Mouse (Mus musculus): ENCODE data around the gene Ulk4. TPM values are rescaled to one million over a fixed set of nuclear protein-coding genes. Genes with fewer than 3 reads are reported as not detected.

Gene Ulk4
- polyA plus RNA-seq, 1 experiment from 2014 or later, result 23.2 TPM

DNA sequence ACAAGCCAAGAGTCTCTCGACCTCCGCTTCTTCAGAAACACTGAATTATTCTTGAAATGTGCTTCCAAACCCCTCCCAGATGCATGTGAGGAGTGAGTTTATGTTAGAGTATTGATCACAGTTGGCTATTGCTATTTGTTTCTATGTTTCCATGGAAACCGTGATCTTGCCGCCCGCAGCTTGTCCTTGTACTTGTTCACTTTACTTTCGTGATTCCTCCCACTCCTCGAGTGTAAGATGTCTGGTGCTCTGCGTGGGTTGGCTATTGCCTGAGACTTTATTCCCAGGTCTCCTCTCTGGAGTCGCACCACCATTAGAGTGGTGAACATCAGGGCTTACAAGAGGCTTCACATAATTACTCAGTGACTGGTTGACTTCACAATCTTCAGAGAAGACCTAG is 80.5 kb downstream of the Ulk4 start:
- WGBS (ENCODE audit: insufficient replicate concordance), result 76% methylated on average over 9 of the region's 9 CpGs
- TF ChIP-seq EP300 (IDR thresholded peaks at IDR 0.05; ENCODE audit: low read depth) (no peak), CTCF (IDR thresholded peaks at IDR 0.05; ENCODE audit: low read depth) (no peak)
- no peaks in the 10 kb centered on the region for H3K4me1 ChIP-seq (ENCODE audit: insufficient read depth)

DNA sequence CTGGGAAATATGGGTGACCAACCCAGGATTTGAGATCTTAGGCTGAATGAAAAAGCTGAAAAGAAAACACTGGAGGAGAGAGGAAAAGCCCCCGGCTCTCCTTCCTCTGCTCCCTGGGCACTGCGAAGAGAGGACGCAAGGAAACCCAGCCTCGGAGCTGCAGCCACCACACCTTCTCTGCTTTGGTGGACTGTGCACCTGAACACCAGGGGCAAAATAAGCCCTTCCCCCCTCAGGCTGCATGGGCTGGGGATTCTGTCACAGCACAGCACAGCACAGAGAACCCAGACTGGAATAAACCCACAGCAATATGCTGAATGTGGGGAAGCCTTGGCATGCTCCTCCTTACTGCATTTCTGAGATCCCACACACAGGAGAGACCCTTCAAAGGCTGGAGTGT is 81.9 kb downstream of the Ulk4 start:
- no peaks in the 10 kb centered on the region for H3K36me3 ChIP-seq (replicated peaks; ENCODE audit: insufficient read depth, low read length)
- DNase-seq, result no peak
- H3K27me3 ChIP-seq (ENCODE audit: insufficient read depth, low read length), result no peaks in the 10 kb centered on the region
- H3K4me1 ChIP-seq (ENCODE audit: insufficient read depth), result no peaks in the 10 kb centered on the region
- no peak overlapping the region for H3K4me3 ChIP-seq (ENCODE audit: low read depth, low read length)
- H3K9me3 ChIP-seq (ENCODE audit: low read length), result peaks cover 9% of the 10 kb centered on the region
- no peak overlapping the region for H3K9ac ChIP-seq (replicated peaks)
- no peak overlapping the region for H3K27ac ChIP-seq (ENCODE audit: low read depth)
- ATAC-seq, result no peak
- WGBS (ENCODE audit: insufficient replicate concordance), result 89% methylated on average over 4 of the region's 4 CpGs
- TF ChIP-seq CTCF (IDR thresholded peaks at IDR 0.05; ENCODE audit: low read depth), result no peak
- no peak overlapping the region for H3K4me2 ChIP-seq (ENCODE audit: low read depth, low read length)

More for the DNA sequence above, 80.5 kb downstream of the Ulk4 start:
- Histone ChIP-seq H3K27me3 (ENCODE audit: insufficient read depth, low read length) (no peaks in the 10 kb centered on the region), H3K4me2 (ENCODE audit: low read depth, low read length) (no peak overlapping the region), H3K27ac (ENCODE audit: low read depth) (no peak overlapping the region), H3K36me3 (replicated peaks; ENCODE audit: insufficient read depth, low read length) (no peaks in the 10 kb centered on the region), H3K9ac (replicated peaks) (no peak overlapping the region), H3K9me3 (ENCODE audit: low read length) (peaks cover 9% of the 10 kb centered on the region), H3K4me3 (ENCODE audit: low read depth, low read length) (no peak overlapping the region)
- DNase-seq (no peak), ATAC-seq (no peak)

DNA sequence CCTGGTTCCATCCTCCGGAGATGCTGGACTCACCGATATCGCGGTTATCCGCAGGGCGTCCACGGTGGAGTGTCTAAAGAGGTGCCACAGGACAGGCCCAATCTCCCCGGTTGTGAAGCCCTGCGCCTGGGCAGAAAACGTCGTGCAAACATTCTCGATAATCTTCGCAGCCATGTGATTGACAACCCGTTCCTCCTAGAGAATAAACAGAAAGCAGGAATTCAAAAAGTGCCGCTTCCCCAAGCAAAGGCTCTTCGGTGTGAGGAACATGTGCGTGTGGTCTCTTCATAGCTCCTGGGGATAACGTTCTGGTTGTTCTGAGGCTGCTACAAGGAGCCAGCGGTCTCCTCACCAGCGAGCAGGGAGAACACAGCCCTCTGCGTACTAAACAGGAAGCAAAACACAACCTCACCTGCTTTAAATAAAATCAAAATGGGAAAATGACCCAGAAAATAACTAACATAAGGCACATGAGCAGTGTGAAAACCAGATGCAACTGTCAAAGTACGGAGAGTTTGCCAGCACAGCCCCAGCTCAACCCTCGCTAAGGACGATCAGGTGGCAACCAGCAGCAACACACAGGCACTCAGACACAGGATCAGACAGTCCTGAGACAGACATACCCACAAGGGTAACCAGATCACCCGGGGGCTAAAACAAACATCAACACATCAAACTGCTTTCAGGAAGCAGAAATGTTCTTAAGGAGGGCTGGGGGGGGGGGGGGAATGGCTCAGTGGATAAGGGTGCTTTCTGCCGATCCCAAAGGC is 84.2 kb downstream of the Ulk4 start:
- Histone ChIP-seq H3K4me3 (ENCODE audit: low read depth, low read length) (no peak overlapping the region), H3K9me3 (ENCODE audit: low read length) (peaks cover 9% of the 10 kb centered on the region), H3K27me3 (ENCODE audit: insufficient read depth, low read length) (no peaks in the 10 kb centered on the region), H3K36me3 (replicated peaks; ENCODE audit: insufficient read depth, low read length) (no peaks in the 10 kb centered on the region), H3K27ac (ENCODE audit: low read depth) (no peak overlapping the region), H3K4me2 (ENCODE audit: low read depth, low read length) (no peak overlapping the region), H3K9ac (replicated peaks) (no peak overlapping the region), H3K4me1 (ENCODE audit: insufficient read depth) (no peaks in the 10 kb centered on the region)
- ATAC-seq, result no peak
- no peak for DNase-seq
- WGBS (ENCODE audit: insufficient replicate concordance), result 88% methylated on average over 26 of the region's 26 CpGs
- TF ChIP-seq CTCF (IDR thresholded peaks at IDR 0.05; ENCODE audit: low read depth) (no peak), EP300 (IDR thresholded peaks at IDR 0.05; ENCODE audit: low read depth) (no peak)

DNA sequence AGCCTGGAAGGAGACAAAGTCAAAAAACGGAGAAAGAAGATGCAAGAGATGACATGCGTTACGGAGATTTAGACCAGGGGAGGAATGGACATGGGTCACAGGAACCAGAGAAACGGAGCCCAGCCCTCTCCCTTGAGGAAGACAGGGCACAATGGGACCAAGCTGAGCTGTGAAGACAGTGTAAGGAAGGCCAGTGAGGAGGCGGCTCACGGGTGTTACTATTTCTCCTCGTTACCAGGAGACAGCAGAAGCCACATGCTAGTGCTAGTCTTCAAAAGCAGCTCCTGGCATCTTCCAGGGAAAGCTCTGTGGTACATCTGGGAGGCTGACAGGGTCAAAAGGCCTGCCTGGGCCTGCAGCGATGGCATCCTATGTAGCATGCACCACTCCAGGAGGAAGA is 89.2 kb downstream of the Ulk4 start:
- H3K9ac ChIP-seq (replicated peaks), result no peak overlapping the region
- whole genome bisulfite sequencing (ENCODE audit: insufficient replicate concordance), result 80% methylated on average over 8 of the region's 8 CpGs
- H3K36me3 ChIP-seq (replicated peaks; ENCODE audit: insufficient read depth, low read length), result no peaks in the 10 kb centered on the region
- no peaks in the 10 kb centered on the region for H3K4me1 ChIP-seq (ENCODE audit: insufficient read depth)
- H3K27ac ChIP-seq (ENCODE audit: low read depth), result no peak overlapping the region
- H3K4me2 ChIP-seq (ENCODE audit: low read depth, low read length), result no peak overlapping the region
- no peak overlapping the region for H3K4me3 ChIP-seq (ENCODE audit: low read depth, low read length)
- TF ChIP-seq CTCF (IDR thresholded peaks at IDR 0.05; ENCODE audit: low read depth) (no peak), EP300 (IDR thresholded peaks at IDR 0.05; ENCODE audit: low read depth) (no peak)
- H3K9me3 ChIP-seq (ENCODE audit: low read length), result 0 out of 2 replicates have a peak, but pooled peaks cover 4% of the 10 kb centered on the region
- DNase-seq (no peak), ATAC-seq (no peak)
- no peaks in the 10 kb centered on the region for H3K27me3 ChIP-seq (ENCODE audit: insufficient read depth, low read length)

DNA sequence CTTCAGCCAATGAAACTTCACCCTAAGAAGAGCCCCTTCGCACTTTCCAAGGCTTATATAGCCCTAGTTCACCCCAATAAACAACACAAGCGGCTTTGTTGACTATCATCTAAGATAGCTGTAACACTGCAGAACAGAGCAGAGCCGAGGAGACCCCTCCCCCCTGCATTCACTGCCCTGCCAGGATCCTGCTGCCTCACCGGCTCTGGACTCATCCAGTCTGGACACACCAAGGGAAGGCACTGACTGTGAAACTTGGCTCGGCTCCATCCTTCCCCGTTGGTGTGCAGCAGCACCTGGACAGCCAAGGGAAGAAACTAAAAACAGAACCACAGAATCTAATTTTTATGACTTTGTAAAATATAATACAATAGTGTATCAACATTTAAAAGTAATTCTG is 91.2 kb downstream of the Ulk4 start:
- DNase-seq, result no peak

DNA sequence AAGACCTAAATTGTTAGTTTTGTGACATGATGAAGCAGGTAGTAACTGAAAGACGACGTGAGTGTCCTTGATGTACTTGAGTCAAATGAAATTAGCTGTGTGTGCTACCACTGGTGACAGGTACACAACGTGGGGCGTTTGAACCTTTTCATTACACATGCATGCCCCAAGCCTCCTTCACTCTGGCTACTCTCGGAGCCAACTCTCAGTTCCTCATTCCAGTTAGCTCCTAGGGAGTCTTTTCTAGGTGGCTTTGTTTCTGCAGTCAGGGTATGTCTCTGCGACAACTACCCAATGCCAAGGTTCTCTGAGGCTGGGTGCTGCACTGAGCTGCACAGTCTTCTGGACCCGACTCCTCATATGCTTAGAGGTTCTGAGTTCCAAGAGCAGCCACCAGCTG is 100.6 kb downstream of the Ulk4 start:
- H3K4me1 ChIP-seq (ENCODE audit: insufficient read depth), result no peaks in the 10 kb centered on the region
- H3K27ac ChIP-seq (ENCODE audit: low read depth), result no peak overlapping the region
- 77% methylated on average over 7 of the region's 7 CpGs for WGBS (ENCODE audit: insufficient replicate concordance)
- ATAC-seq (no peak), DNase-seq (no peak)
- no peak overlapping the region for H3K4me3 ChIP-seq (ENCODE audit: low read depth, low read length)
- H3K4me2 ChIP-seq (ENCODE audit: low read depth, low read length), result no peak overlapping the region
- H3K27me3 ChIP-seq (ENCODE audit: insufficient read depth, low read length), result no peaks in the 10 kb centered on the region
- H3K36me3 ChIP-seq (replicated peaks; ENCODE audit: insufficient read depth, low read length), result no peaks in the 10 kb centered on the region
- TF ChIP-seq EP300 (IDR thresholded peaks at IDR 0.05; ENCODE audit: low read depth), result no peak
- no peak for TF ChIP-seq CTCF (IDR thresholded peaks at IDR 0.05; ENCODE audit: low read depth)
- no peak overlapping the region for H3K9ac ChIP-seq (replicated peaks)
- H3K9me3 ChIP-seq (ENCODE audit: low read length), result 0 out of 2 replicates have a peak, but pooled peaks cover 2% of the 10 kb centered on the region

More for the DNA sequence above, 91.2 kb downstream of the Ulk4 start:
- Histone ChIP-seq H3K9ac (replicated peaks) (no peak overlapping the region), H3K27ac (ENCODE audit: low read depth) (no peak overlapping the region), H3K36me3 (replicated peaks; ENCODE audit: insufficient read depth, low read length) (no peaks in the 10 kb centered on the region), H3K4me2 (ENCODE audit: low read depth, low read length) (no peak overlapping the region), H3K4me1 (ENCODE audit: insufficient read depth) (no peaks in the 10 kb centered on the region), H3K9me3 (ENCODE audit: low read length) (no peaks in the 10 kb centered on the region), H3K27me3 (ENCODE audit: insufficient read depth, low read length) (no peaks in the 10 kb centered on the region), H3K4me3 (ENCODE audit: low read depth, low read length) (no peak overlapping the region)
- TF ChIP-seq EP300 (IDR thresholded peaks at IDR 0.05; ENCODE audit: low read depth) (no peak), CTCF (IDR thresholded peaks at IDR 0.05; ENCODE audit: low read depth) (no peak)
- no peak for ATAC-seq
- 59% methylated on average over 6 of the region's 6 CpGs for WGBS (ENCODE audit: insufficient replicate concordance)

All from liver, postnatal 0 days (tissue).